In genomic region chr4:59814094-59814493, GRCm38 (mm10) we compare ENCODE assay signal across 11 mouse cellular contexts. TPM values are rescaled to one million over a fixed set of nuclear protein-coding genes. Genes with fewer than 3 reads are reported as not detected.
DNase-seq lines count a peak whose midpoint lies in the region; ATAC-seq and TF ChIP-seq lines count a peak whose summit lies in the region.
"Had no signal": no experiment of that assay in that cellular context is flagged by ENCODE, and none has a peak within 500 bp of the region (broad histone marks: within the 10 kb centered on the region; RNA-seq: fewer than 3 reads in every experiment).

No protein-coding gene starts in this region.

- no peak overlapping the region for H3K4me2 ChIP-seq in lung, embryonic 16.5 days (ENCODE audit: low read depth, low read length)
- no peak overlapping the region for H3K4me2 ChIP-seq in liver, embryonic 11.5 days
- H3K4me2 ChIP-seq in stomach, embryonic 16.5 days (ENCODE audit: low read depth, low read length) = no peak overlapping the region
- H3K4me2 ChIP-seq in kidney, embryonic 14.5 days (replicated peaks; ENCODE audit: low read depth, low read length) = no peak overlapping the region

- H3K9me3 ChIP-seq in lung, embryonic 16.5 days (ENCODE audit: control insufficient read depth, low read length) = no peaks in the 10 kb centered on the region
- no peaks in the 10 kb centered on the region for H3K9me3 ChIP-seq in liver, embryonic 11.5 days (ENCODE audit: control insufficient read depth, low read length)
- no peaks in the 10 kb centered on the region for H3K9me3 ChIP-seq in stomach, embryonic 16.5 days (replicated peaks; ENCODE audit: control insufficient read depth, low read length)
- no peaks in the 10 kb centered on the region for H3K9me3 ChIP-seq in kidney, embryonic 14.5 days (ENCODE audit: control insufficient read depth, low read length)
- H3K9me3 ChIP-seq: midbrain, embryonic 10.5 days had no signal

- TF ChIP-seq CTCF in cerebellum, adult 2 months (IDR thresholded peaks at IDR 0.05; ENCODE audit: borderline replicate concordance, insufficient read depth, low read depth, low read length) = no peak

- no peak overlapping the region for H3K4me3 ChIP-seq in cerebellum, adult 2 months (replicated peaks; ENCODE audit: insufficient read depth, low read depth, low read length)
- no peak overlapping the region for H3K4me3 ChIP-seq in lung, embryonic 16.5 days (ENCODE audit: low read length)
- no peak overlapping the region for H3K4me3 ChIP-seq in liver, embryonic 11.5 days (ENCODE audit: low read depth, low read length)
- H3K4me3 ChIP-seq in stomach, embryonic 16.5 days (replicated peaks; ENCODE audit: low read length) = no peak overlapping the region
- H3K4me3 ChIP-seq in kidney, embryonic 14.5 days (ENCODE audit: low read length) = no peak overlapping the region
- H3K4me3 ChIP-seq: midbrain, embryonic 10.5 days had no signal

- WGBS in cerebellum, adult 2 months = 69% methylated on average over 7 of the region's 7 CpGs
- 37% methylated on average over 7 of the region's 7 CpGs for WGBS in lung, embryonic 16.5 days
- WGBS in liver, embryonic 11.5 days = 46% methylated on average over 7 of the region's 7 CpGs
- WGBS in stomach, embryonic 16.5 days = 59% methylated on average over 7 of the region's 7 CpGs
- 79% methylated on average over 7 of the region's 7 CpGs for WGBS in kidney, embryonic 14.5 days

- H3K27me3 ChIP-seq in cerebellum, adult 2 months (ENCODE audit: control insufficient read depth, insufficient read depth, low read length) = no peaks in the 10 kb centered on the region
- H3K27me3 ChIP-seq in lung, embryonic 16.5 days (ENCODE audit: control insufficient read depth, insufficient read depth, low read depth, low read length) = no peaks in the 10 kb centered on the region
- no peaks in the 10 kb centered on the region for H3K27me3 ChIP-seq in liver, embryonic 11.5 days (replicated peaks; ENCODE audit: control insufficient read depth, insufficient read depth, low read length)
- no peaks in the 10 kb centered on the region for H3K27me3 ChIP-seq in stomach, embryonic 16.5 days (ENCODE audit: control insufficient read depth, insufficient read depth, low read length)
- H3K27me3 ChIP-seq in kidney, embryonic 14.5 days (ENCODE audit: control insufficient read depth, insufficient read depth, low read length) = no peaks in the 10 kb centered on the region

- no peak for ATAC-seq in lung, embryonic 16.5 days (ENCODE audit: low read depth)
- ATAC-seq in liver, embryonic 11.5 days (replicated peaks; ENCODE audit: low FRiP score) = 0 out of 2 replicates have a peak, but pooled peaks have one; percentile 21
- ATAC-seq in stomach, embryonic 16.5 days (ENCODE audit: insufficient read depth, low FRiP score) = 0 out of 2 replicates have a peak, but pooled peaks have one; percentile 31
- no peak for ATAC-seq in kidney, embryonic 14.5 days (ENCODE audit: low FRiP score, low TSS enrichment)

- no peak for TF ChIP-seq POLR2A in cerebellum, adult 2 months (IDR thresholded peaks at IDR 0.05; ENCODE audit: borderline replicate concordance, insufficient read depth, low read length)

- DNase-seq in cerebellum, adult 2 months = no peak
- DNase-seq in cerebellum, adult 18-20 months = no peak
- DNase-seq in lung, postnatal 36 days = no peak
- DNase-seq in liver, embryonic 11.5 days (ENCODE audit: low spot score) = no peak
- no peak for DNase-seq in left cerebral cortex, postnatal 14 days (ENCODE audit: low spot score in 2 of 2)
- DNase-seq: cerebellum, adult 11-12 months; kidney, postnatal 36 days had no signal

- intact Hi-C loops in left cerebral cortex, postnatal 14 days (cut with DNase I) = no loop called here

- H3K9ac ChIP-seq in lung, embryonic 16.5 days (ENCODE audit: low read length) = no peak overlapping the region
- peak overlapping the region; percentile 8; the same call in 1 of the 2 replicates for H3K9ac ChIP-seq in liver, embryonic 11.5 days (ENCODE audit: low read depth, low read length)
- H3K9ac ChIP-seq in stomach, embryonic 16.5 days (ENCODE audit: low read length) = no peak overlapping the region
- no peak overlapping the region for H3K9ac ChIP-seq in kidney, embryonic 14.5 days (ENCODE audit: low read depth, low read length)

- no peaks in the 10 kb centered on the region for H3K36me3 ChIP-seq in lung, embryonic 16.5 days (ENCODE audit: control insufficient read depth, insufficient read depth, low read length)
- H3K36me3 ChIP-seq in liver, embryonic 11.5 days (ENCODE audit: control insufficient read depth, insufficient read depth, low read length) = no peaks in the 10 kb centered on the region
- no peaks in the 10 kb centered on the region for H3K36me3 ChIP-seq in stomach, embryonic 16.5 days (ENCODE audit: control insufficient read depth, insufficient read depth, low read length)
- no peaks in the 10 kb centered on the region for H3K36me3 ChIP-seq in kidney, embryonic 14.5 days (ENCODE audit: control insufficient read depth, insufficient read depth, low read length)

- peaks cover 50% of the 10 kb centered on the region for H3K4me1 ChIP-seq in cerebellum, adult 2 months (ENCODE audit: control insufficient read depth, insufficient read depth, low read length)
- H3K4me1 ChIP-seq in lung, embryonic 16.5 days (replicated peaks; ENCODE audit: control insufficient read depth, insufficient read depth, low read length) = peaks cover 23% of the 10 kb centered on the region
- peaks cover 41% of the 10 kb centered on the region for H3K4me1 ChIP-seq in liver, embryonic 11.5 days (replicated peaks; ENCODE audit: control insufficient read depth, insufficient read depth, low read length)
- peaks cover 8% of the 10 kb centered on the region; the same call in 1 of the 2 replicates for H3K4me1 ChIP-seq in stomach, embryonic 16.5 days (ENCODE audit: control insufficient read depth, insufficient read depth, low read length)
- H3K4me1 ChIP-seq in kidney, embryonic 14.5 days (ENCODE audit: control insufficient read depth, insufficient read depth, low read length) = 0 out of 2 replicates have a peak, but pooled peaks cover under 1% of the 10 kb centered on the region

- H3K27ac ChIP-seq in cerebellum, adult 2 months (ENCODE audit: insufficient read depth, low read length) = peak overlapping the region; percentile 56; the same call in 1 of the 2 replicates
- peak overlapping the region; percentile 5; the same call in 1 of the 2 replicates for H3K27ac ChIP-seq in lung, embryonic 16.5 days (ENCODE audit: low read length)
- no peak overlapping the region for H3K27ac ChIP-seq in liver, embryonic 11.5 days (ENCODE audit: low read depth, low read length)
- no peak overlapping the region for H3K27ac ChIP-seq in stomach, embryonic 16.5 days (ENCODE audit: low read length)
- H3K27ac ChIP-seq in kidney, embryonic 14.5 days (ENCODE audit: low read depth, low read length) = no peak overlapping the region
- H3K27ac ChIP-seq: midbrain, embryonic 10.5 days had no signal

RNA-seq across cellular contexts. Expression of gene Snx30, which starts 8.5 kb away (rescaled TPM):
- polyA plus RNA-seq in cerebellum, adult 2 months (2012; rRNA removed) = 24.7 and 26.1 TPM in 2 replicates
- 6.9 and 7.7 TPM in 2 replicates for polyA plus RNA-seq in lung, embryonic 16.5 days (2015; fragmentation: Nextera tagmentation; extraction: Ambion mirVana)
- 5.7 and 6.5 TPM in 2 replicates for polyA plus RNA-seq in liver, embryonic 11.5 days (2014; fragmentation: Nextera tagmentation; extraction: Ambion mirVana)
- polyA plus RNA-seq in stomach, embryonic 16.5 days (2015; fragmentation: Nextera tagmentation; extraction: Ambion mirVana) = 4.1 and 4.9 TPM in 2 replicates
- 10 to 100 TPM; 40.4 to 41.3 TPM for total RNA-seq in left cerebral cortex, postnatal 14 days (2021)
- polyA plus RNA-seq in kidney, embryonic 14.5 days (2014; fragmentation: Nextera tagmentation; extraction: Ambion mirVana) = 7.9 and 12.1 TPM in 2 replicates

RNA-seq across cellular contexts. Expression of gene Inip, which starts 12.7 kb away (rescaled TPM):
- polyA plus RNA-seq in cerebellum, adult 2 months (2012; rRNA removed) = 22.5 and 23.3 TPM in 2 replicates
- 46.9 and 47.7 TPM in 2 replicates for polyA plus RNA-seq in lung, embryonic 16.5 days (2015; fragmentation: Nextera tagmentation; extraction: Ambion mirVana)
- polyA plus RNA-seq in liver, embryonic 11.5 days (2014; fragmentation: Nextera tagmentation; extraction: Ambion mirVana) = 49.9 and 53.8 TPM in 2 replicates
- 41.4 and 44.7 TPM in 2 replicates for polyA plus RNA-seq in stomach, embryonic 16.5 days (2015; fragmentation: Nextera tagmentation; extraction: Ambion mirVana)
- 10 to 100 TPM; 24.2 to 24.6 TPM for total RNA-seq in left cerebral cortex, postnatal 14 days (2021)
- 55.5 and 69.3 TPM in 2 replicates for polyA plus RNA-seq in kidney, embryonic 14.5 days (2014; fragmentation: Nextera tagmentation; extraction: Ambion mirVana)

Comparison
In these comparisons a context has a peak if more than half of its experiments do, and no peak if none do; other contexts are left out.
1. H3K27ac ChIP-seq: peak in cerebellum, adult 2 months (single experiment) and lung, embryonic 16.5 days (single experiment); none in liver, embryonic 11.5 days (single experiment), stomach, embryonic 16.5 days (single experiment) and kidney, embryonic 14.5 days (single experiment).
2. ATAC-seq: peak in liver, embryonic 11.5 days (single experiment) and stomach, embryonic 16.5 days (single experiment); none in lung, embryonic 16.5 days (single experiment) and kidney, embryonic 14.5 days (single experiment).